Mouse (Mus musculus): ENCODE results near the gene Dab2. TPM values are rescaled to one million over a fixed set of nuclear protein-coding genes. Genes with fewer than 3 reads are reported as not detected.
A peak's percentile ranks its signal among the peaks of the same experiment; 100 is the strongest.

Dab2 gene
- polyA plus RNA-seq, 1 experiment from 2014 or later = 57.4 TPM

- Histone ChIP-seq H3K27me3 (ENCODE audit: control insufficient read depth, insufficient read depth, low read length) (no peaks in the 10 kb centered on the region), H3K4me1 (ENCODE audit: control insufficient read depth, insufficient read depth, low read length) (no peaks in the 10 kb centered on the region), H3K27ac (replicated peaks; ENCODE audit: low read depth, low read length) (no peak overlapping the region), H3K4me2 (ENCODE audit: low read depth, severe bottlenecking) (no peak overlapping the region), H3K9me3 (ENCODE audit: control insufficient read depth, low read length) (no peaks in the 10 kb centered on the region), H3K9ac (ENCODE audit: low read length) (no peak overlapping the region), H3K4me3 (ENCODE audit: low read depth, low read length) (no peak overlapping the region), H3K36me3 (ENCODE audit: control insufficient read depth, insufficient read depth, low read length) (no peaks in the 10 kb centered on the region)
- ATAC-seq (ENCODE audit: insufficient number of reproducible peaks, low FRiP score, low TSS enrichment, low read depth) = no peak
- 86% methylated on average over 11 of the region's 11 CpGs for WGBS
- DNase-seq (ENCODE audit: low spot score) = no peak
These were observed 77.2 kb downstream of the Dab2 start for GRCm38 (mm10) chr15:6376785-6377184.

DNA sequence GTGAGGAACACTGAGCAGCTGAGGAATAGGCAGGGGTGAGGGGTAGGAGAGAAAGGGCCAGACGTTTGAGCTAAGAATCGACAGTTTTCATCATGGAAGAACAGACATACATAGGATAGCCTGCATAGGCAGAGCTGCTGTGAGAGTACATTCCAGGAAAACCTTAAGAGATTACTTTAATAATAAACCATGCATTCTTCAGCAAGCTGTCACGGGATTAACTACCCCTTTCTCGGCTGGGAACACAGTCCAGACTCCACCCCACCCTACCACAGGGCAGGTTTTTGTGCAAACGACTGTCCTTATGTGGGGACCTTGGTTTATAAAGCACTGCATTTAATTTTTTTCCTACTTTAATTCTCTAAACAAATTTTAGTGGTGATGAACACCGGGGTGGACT lies 84.4 kb downstream of the Dab2 start:
- Histone ChIP-seq H3K4me2 (ENCODE audit: low read depth, severe bottlenecking) (no peak overlapping the region), H3K9me3 (ENCODE audit: control insufficient read depth, low read length) (no peaks in the 10 kb centered on the region), H3K27me3 (ENCODE audit: control insufficient read depth, insufficient read depth, low read length) (no peaks in the 10 kb centered on the region), H3K27ac (replicated peaks; ENCODE audit: low read depth, low read length) (no peak overlapping the region), H3K9ac (ENCODE audit: low read length) (no peak overlapping the region), H3K4me1 (ENCODE audit: control insufficient read depth, insufficient read depth, low read length) (peaks cover 11% of the 10 kb centered on the region; the same call in 1 of the 2 replicates), H3K4me3 (ENCODE audit: low read depth, low read length) (no peak overlapping the region), H3K36me3 (ENCODE audit: control insufficient read depth, insufficient read depth, low read length) (no peaks in the 10 kb centered on the region)
- ATAC-seq (ENCODE audit: insufficient number of reproducible peaks, low FRiP score, low TSS enrichment, low read depth) (no peak), DNase-seq (ENCODE audit: low spot score) (no peak)
- 41% methylated on average over 6 of the region's 6 CpGs for WGBS

GRCm38 (mm10) chr15:6385241-6385640 lies 85.7 kb downstream of the Dab2 start:
- H3K4me1 ChIP-seq (ENCODE audit: control insufficient read depth, insufficient read depth, low read length) = peaks cover 11% of the 10 kb centered on the region; the same call in 1 of the 2 replicates
- no peak for ATAC-seq (ENCODE audit: insufficient number of reproducible peaks, low FRiP score, low TSS enrichment, low read depth)
- no peaks in the 10 kb centered on the region for H3K9me3 ChIP-seq (ENCODE audit: control insufficient read depth, low read length)
- no peak overlapping the region for H3K9ac ChIP-seq (ENCODE audit: low read length)
- no peaks in the 10 kb centered on the region for H3K27me3 ChIP-seq (ENCODE audit: control insufficient read depth, insufficient read depth, low read length)
- WGBS = 36% methylated on average over 1 of the region's 1 CpGs
- H3K4me3 ChIP-seq (ENCODE audit: low read depth, low read length) = no peak overlapping the region
- no peak overlapping the region for H3K4me2 ChIP-seq (ENCODE audit: low read depth, severe bottlenecking)
- H3K27ac ChIP-seq (replicated peaks; ENCODE audit: low read depth, low read length) = no peak overlapping the region
- H3K36me3 ChIP-seq (ENCODE audit: control insufficient read depth, insufficient read depth, low read length) = no peaks in the 10 kb centered on the region
- no peak for DNase-seq (ENCODE audit: low spot score)

- Histone ChIP-seq H3K27ac (replicated peaks; ENCODE audit: low read depth, low read length) (peak overlapping the region; percentile 56; the same call in 1 of the 2 replicates), H3K9ac (ENCODE audit: low read length) (peak overlapping the region; percentile 67), H3K4me3 (ENCODE audit: low read depth, low read length) (peak overlapping the region; percentile 49), H3K36me3 (ENCODE audit: control insufficient read depth, insufficient read depth, low read length) (no peaks in the 10 kb centered on the region), H3K27me3 (ENCODE audit: control insufficient read depth, insufficient read depth, low read length) (no peaks in the 10 kb centered on the region), H3K4me1 (ENCODE audit: control insufficient read depth, insufficient read depth, low read length) (peaks cover 11% of the 10 kb centered on the region; the same call in 1 of the 2 replicates), H3K4me2 (ENCODE audit: low read depth, severe bottlenecking) (peak overlapping the region; percentile 58), H3K9me3 (ENCODE audit: control insufficient read depth, low read length) (no peaks in the 10 kb centered on the region)
- DNase-seq (ENCODE audit: low spot score) (peak; percentile 86), ATAC-seq (ENCODE audit: insufficient number of reproducible peaks, low FRiP score, low TSS enrichment, low read depth) (peak; percentile 92)
- 3% methylated on average over 49 of the region's 49 CpGs for WGBS
These were observed 86.8 kb downstream of the Dab2 start for GRCm38 (mm10) chr15:6386159-6386951.

DNA sequence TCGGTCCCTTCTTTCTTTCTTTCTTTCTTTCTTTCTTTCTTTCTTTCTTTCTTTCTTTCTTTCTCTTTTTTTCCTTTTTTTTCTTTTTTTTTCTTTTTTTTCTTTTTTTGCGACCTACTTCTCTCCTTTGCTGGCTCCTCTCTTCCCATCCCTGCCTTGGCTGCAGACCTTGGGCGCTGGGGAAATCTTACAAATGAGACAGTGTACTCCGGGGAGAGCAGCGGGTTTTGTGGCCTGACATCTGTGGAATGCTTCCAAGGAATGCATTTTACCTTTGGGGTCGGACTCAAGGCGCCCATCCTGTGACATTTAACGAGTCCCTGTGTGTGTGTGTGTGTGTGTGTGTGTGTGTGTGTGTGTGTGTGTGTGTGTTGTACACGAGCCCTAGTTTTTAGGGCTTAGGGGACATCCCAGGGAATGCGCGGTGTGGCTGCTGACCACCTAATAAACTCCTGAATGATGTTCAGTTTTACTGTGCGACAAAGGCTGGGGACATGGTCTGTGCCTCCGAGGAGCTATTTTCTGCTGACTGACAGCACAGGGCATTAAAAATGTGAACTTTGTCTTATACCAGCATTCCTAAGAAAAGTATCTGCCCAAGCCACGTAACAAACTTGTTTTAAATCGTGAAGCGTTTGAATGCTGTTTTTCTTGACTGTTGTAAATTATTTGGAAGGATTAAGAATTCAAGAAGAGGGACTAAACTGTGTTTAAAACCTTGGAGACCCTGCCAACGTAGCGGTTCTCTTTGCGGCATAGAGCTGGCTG lies 87.6 kb downstream of the Dab2 start:
- ATAC-seq (ENCODE audit: insufficient number of reproducible peaks, low FRiP score, low TSS enrichment, low read depth) (no peak), DNase-seq (ENCODE audit: low spot score) (peak; percentile 51)
- Histone ChIP-seq H3K27ac (replicated peaks; ENCODE audit: low read depth, low read length) (peak overlapping the region; percentile 56; the same call in 1 of the 2 replicates), H3K4me1 (ENCODE audit: control insufficient read depth, insufficient read depth, low read length) (peaks cover 11% of the 10 kb centered on the region; the same call in 1 of the 2 replicates), H3K4me2 (ENCODE audit: low read depth, severe bottlenecking) (peak overlapping the region; percentile 58), H3K9ac (ENCODE audit: low read length) (peak overlapping the region; percentile 67), H3K36me3 (ENCODE audit: control insufficient read depth, insufficient read depth, low read length) (no peaks in the 10 kb centered on the region), H3K4me3 (ENCODE audit: low read depth, low read length) (peak overlapping the region; percentile 49), H3K9me3 (ENCODE audit: control insufficient read depth, low read length) (no peaks in the 10 kb centered on the region), H3K27me3 (ENCODE audit: control insufficient read depth, insufficient read depth, low read length) (no peaks in the 10 kb centered on the region)
- 6% methylated on average over 19 of the region's 19 CpGs for WGBS

- ATAC-seq (ENCODE audit: insufficient number of reproducible peaks, low FRiP score, low TSS enrichment, low read depth) = no peak
- Histone ChIP-seq H3K36me3 (ENCODE audit: control insufficient read depth, insufficient read depth, low read length) (no peaks in the 10 kb centered on the region), H3K4me2 (ENCODE audit: low read depth, severe bottlenecking) (peak overlapping the region; percentile 58), H3K4me1 (ENCODE audit: control insufficient read depth, insufficient read depth, low read length) (peaks cover 11% of the 10 kb centered on the region; the same call in 1 of the 2 replicates), H3K4me3 (ENCODE audit: low read depth, low read length) (peak overlapping the region; percentile 49), H3K9ac (ENCODE audit: low read length) (0 out of 2 replicates have a peak overlapping the region, but pooled peaks have one; percentile 8), H3K9me3 (ENCODE audit: control insufficient read depth, low read length) (no peaks in the 10 kb centered on the region), H3K27me3 (ENCODE audit: control insufficient read depth, insufficient read depth, low read length) (no peaks in the 10 kb centered on the region), H3K27ac (replicated peaks; ENCODE audit: low read depth, low read length) (no peak overlapping the region)
- WGBS = 9% methylated on average over 6 of the region's 6 CpGs
- DNase-seq (ENCODE audit: low spot score) = no peak
These were observed 88.1 kb downstream of the Dab2 start for GRCm38 (mm10) chr15:6387729-6388070.

- Histone ChIP-seq H3K4me1 (ENCODE audit: control insufficient read depth, insufficient read depth, low read length) (peaks cover 11% of the 10 kb centered on the region; the same call in 1 of the 2 replicates), H3K27ac (replicated peaks; ENCODE audit: low read depth, low read length) (no peak overlapping the region), H3K36me3 (ENCODE audit: control insufficient read depth, insufficient read depth, low read length) (no peaks in the 10 kb centered on the region), H3K9me3 (ENCODE audit: control insufficient read depth, low read length) (no peaks in the 10 kb centered on the region), H3K4me2 (ENCODE audit: low read depth, severe bottlenecking) (peak overlapping the region; percentile 58), H3K4me3 (ENCODE audit: low read depth, low read length) (peak overlapping the region; percentile 49), H3K27me3 (ENCODE audit: control insufficient read depth, insufficient read depth, low read length) (no peaks in the 10 kb centered on the region), H3K9ac (ENCODE audit: low read length) (no peak overlapping the region)
- no peak for DNase-seq (ENCODE audit: low spot score)
- ATAC-seq (ENCODE audit: insufficient number of reproducible peaks, low FRiP score, low TSS enrichment, low read depth) = no peak
- 48% methylated on average over 3 of the region's 3 CpGs for WGBS
These were observed 88.6 kb downstream of the Dab2 start for GRCm38 (mm10) chr15:6388146-6388545.

- Histone ChIP-seq H3K4me2 (ENCODE audit: low read depth, severe bottlenecking) (peak overlapping the region; percentile 58; the same call in 1 of the 2 replicates), H3K4me3 (ENCODE audit: low read depth, low read length) (no peak overlapping the region), H3K9me3 (ENCODE audit: control insufficient read depth, low read length) (no peaks in the 10 kb centered on the region), H3K36me3 (ENCODE audit: control insufficient read depth, insufficient read depth, low read length) (no peaks in the 10 kb centered on the region), H3K9ac (ENCODE audit: low read length) (no peak overlapping the region), H3K27ac (replicated peaks; ENCODE audit: low read depth, low read length) (no peak overlapping the region), H3K4me1 (ENCODE audit: control insufficient read depth, insufficient read depth, low read length) (peaks cover 11% of the 10 kb centered on the region; the same call in 1 of the 2 replicates), H3K27me3 (ENCODE audit: control insufficient read depth, insufficient read depth, low read length) (no peaks in the 10 kb centered on the region)
- ATAC-seq (ENCODE audit: insufficient number of reproducible peaks, low FRiP score, low TSS enrichment, low read depth) (no peak), DNase-seq (ENCODE audit: low spot score) (no peak)
- WGBS = 94% methylated on average over 7 of the region's 7 CpGs
These were observed 89.0 kb downstream of the Dab2 start for GRCm38 (mm10) chr15:6388631-6389030.

Measured in limb, embryonic 11.5 days (tissue).